Mouse (Mus musculus): ENCODE results near the gene Cntn6. TPM values are rescaled to one million over a fixed set of nuclear protein-coding genes. Genes with fewer than 3 reads are reported as not detected.

The Cntn6 gene
- polyA plus RNA-seq, 1 experiment from 2014 or later, result 0.14 TPM

DNA sequence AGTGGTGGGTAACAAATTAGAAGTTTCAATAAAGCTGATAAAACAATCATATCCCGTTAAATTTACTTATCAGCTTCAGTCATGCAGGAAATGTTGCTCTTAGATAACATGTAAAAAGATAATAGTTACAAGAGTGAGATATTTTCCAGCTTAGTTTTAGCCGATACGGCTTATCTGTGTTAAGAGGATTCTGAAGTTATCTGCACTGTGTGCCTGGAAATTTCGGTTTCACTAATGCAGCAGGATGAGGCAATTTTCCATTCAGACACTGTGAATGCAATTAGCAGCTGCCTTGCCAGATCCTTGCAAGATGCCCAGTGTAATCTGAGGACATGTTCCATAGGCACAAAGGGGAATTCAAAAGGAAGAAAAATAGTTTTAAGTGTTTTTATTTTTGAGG is 315.9 kb downstream of the Cntn6 start:
- no peak for DNase-seq (ENCODE audit: low spot score)
- no peaks in the 10 kb centered on the region for H3K4me1 ChIP-seq

DNA sequence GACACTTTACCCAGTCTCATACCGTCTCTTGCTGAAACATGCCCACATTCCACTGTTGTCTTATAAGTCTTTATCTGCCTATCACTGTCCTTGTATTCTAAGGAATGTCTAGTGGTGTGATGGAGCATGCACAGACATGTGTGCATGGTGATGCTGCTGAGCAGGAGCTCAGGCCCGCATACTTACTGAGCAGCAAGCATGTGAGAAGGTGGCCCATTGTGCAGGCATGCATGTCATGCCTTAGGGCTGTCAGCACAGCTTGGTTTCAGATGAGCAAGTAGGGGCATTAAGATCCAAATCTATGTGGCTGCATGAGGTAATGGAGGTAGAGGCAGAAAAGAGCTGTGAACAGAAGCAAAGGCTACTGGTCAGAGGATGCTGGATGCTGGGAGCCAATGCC is 323.0 kb downstream of the Cntn6 start:
- WGBS, result 85% methylated on average over 2 of the region's 2 CpGs
- H3K36me3 ChIP-seq, result no peaks in the 10 kb centered on the region
- H3K4me3 ChIP-seq, result no peak overlapping the region
- no peak for DNase-seq (ENCODE audit: low spot score)
- H3K9me3 ChIP-seq (replicated peaks), result no peaks in the 10 kb centered on the region
- H3K27me3 ChIP-seq (ENCODE audit: low read depth, poor library complexity, severe bottlenecking), result no peaks in the 10 kb centered on the region
- no peak overlapping the region for H3K27ac ChIP-seq
- H3K4me1 ChIP-seq, result no peaks in the 10 kb centered on the region

More for the DNA sequence above, 315.9 kb downstream of the Cntn6 start:
- no peaks in the 10 kb centered on the region for H3K36me3 ChIP-seq
- H3K4me3 ChIP-seq, result no peak overlapping the region
- H3K27ac ChIP-seq, result no peak overlapping the region
- H3K27me3 ChIP-seq (ENCODE audit: low read depth, poor library complexity, severe bottlenecking), result no peaks in the 10 kb centered on the region
- no peaks in the 10 kb centered on the region for H3K9me3 ChIP-seq (replicated peaks)
- whole genome bisulfite sequencing, result 87% methylated on average over 4 of the region's 4 CpGs

DNA sequence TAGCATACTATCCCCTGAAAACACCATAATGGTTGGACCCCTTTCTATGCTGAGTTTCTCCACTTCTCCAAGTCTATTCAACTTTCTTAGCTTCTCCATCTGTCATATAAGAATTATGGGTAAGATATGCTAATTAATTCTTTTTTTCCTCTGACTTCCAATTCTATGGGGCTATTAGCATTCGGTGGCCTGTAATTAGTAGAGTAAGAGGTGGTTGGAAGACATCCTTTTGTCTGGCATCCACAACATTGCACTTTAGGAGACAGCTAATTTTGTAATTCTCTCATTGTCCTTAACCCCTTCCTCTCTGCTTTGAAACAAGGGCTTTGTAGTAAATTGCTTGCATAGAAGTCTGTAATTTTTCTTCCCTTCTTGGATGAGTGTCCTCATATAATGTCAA is 387.1 kb downstream of the Cntn6 start:
- Histone ChIP-seq H3K4me1 (no peaks in the 10 kb centered on the region), H3K4me3 (no peak overlapping the region), H3K27me3 (ENCODE audit: low read depth, poor library complexity, severe bottlenecking) (no peaks in the 10 kb centered on the region), H3K36me3 (no peaks in the 10 kb centered on the region), H3K27ac (no peak overlapping the region), H3K9me3 (replicated peaks) (no peaks in the 10 kb centered on the region)
- no peak for DNase-seq (ENCODE audit: low spot score)
- 83% methylated on average over 1 of the region's 1 CpGs for WGBS

DNA sequence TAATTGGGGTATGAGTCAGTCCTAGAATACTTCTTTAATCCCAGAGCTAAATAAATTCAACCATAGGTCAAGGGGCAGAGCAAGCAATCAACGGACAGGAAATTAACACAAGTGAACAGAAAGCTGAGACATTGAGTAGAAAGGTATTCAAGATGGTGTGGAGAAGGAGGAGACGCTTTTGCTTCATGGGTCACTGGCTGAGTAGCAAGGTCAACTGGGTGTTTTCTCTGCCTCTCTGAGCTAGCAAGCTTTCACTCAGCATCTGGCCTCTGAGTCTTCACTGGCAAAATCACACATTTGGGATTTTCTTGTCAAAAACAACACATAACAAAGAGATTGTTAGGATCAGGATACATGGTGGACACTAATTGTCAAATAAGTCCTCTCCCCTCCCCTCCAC is 391.4 kb downstream of the Cntn6 start:
- Histone ChIP-seq H3K36me3 (no peaks in the 10 kb centered on the region), H3K27ac (no peak overlapping the region), H3K4me1 (no peaks in the 10 kb centered on the region), H3K9me3 (replicated peaks) (no peaks in the 10 kb centered on the region), H3K4me3 (no peak overlapping the region), H3K27me3 (ENCODE audit: low read depth, poor library complexity, severe bottlenecking) (no peaks in the 10 kb centered on the region)
- 53% methylated on average over 2 of the region's 2 CpGs for WGBS
- DNase-seq (ENCODE audit: low spot score), result no peak

DNA sequence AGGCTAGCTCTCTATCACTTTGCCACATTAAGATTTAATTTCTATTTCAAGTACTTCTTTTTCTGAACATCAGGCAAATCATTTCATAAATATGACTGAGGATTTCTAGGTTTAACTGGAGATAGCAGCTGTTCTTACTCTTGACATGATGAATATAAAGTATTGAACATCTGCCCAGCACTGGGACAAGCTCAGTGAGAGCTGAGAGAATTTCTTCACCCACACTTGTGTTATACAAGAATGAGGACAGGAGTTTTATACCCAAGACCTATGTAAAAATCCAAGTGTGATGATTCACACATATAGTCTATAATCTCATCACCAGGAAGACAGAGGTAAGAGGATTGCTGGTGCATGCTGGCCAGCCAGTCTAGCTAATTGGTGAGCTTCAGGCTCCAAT is 393.2 kb downstream of the Cntn6 start:
- no peaks in the 10 kb centered on the region for H3K9me3 ChIP-seq (replicated peaks)
- no peaks in the 10 kb centered on the region for H3K36me3 ChIP-seq
- DNase-seq (ENCODE audit: low spot score), result no peak
- no peak overlapping the region for H3K4me3 ChIP-seq
- no peak overlapping the region for H3K27ac ChIP-seq
- H3K4me1 ChIP-seq, result no peaks in the 10 kb centered on the region
- H3K27me3 ChIP-seq (ENCODE audit: low read depth, poor library complexity, severe bottlenecking), result no peaks in the 10 kb centered on the region

DNA sequence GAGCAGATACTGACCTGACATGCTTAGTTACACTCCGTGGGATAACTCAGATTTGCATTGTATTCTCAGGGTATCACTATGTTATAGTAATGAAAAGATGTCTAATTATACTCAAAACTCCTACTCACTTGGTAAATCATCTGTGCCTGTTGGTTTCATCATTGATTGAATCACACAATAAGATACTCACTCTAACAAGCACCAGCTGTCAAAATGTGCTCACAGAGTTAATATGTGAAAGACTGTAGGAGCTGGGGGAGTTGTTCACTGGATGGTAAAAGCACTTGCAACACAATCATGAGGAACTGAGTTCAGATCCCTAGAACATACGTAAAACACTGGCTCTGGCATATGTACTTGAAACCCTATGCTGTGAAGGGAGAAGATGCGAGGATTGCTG is 398.5 kb downstream of the Cntn6 start:
- H3K9me3 ChIP-seq (replicated peaks), result no peaks in the 10 kb centered on the region
- no peak for DNase-seq (ENCODE audit: low spot score)
- 87% methylated on average over 3 of the region's 3 CpGs for WGBS

More for the DNA sequence above, 398.5 kb downstream of the Cntn6 start:
- Histone ChIP-seq H3K36me3 (no peaks in the 10 kb centered on the region), H3K4me1 (no peaks in the 10 kb centered on the region), H3K27me3 (ENCODE audit: low read depth, poor library complexity, severe bottlenecking) (no peaks in the 10 kb centered on the region), H3K4me3 (no peak overlapping the region), H3K27ac (no peak overlapping the region)

Measured in limb, embryonic 10.5 days (tissue).